Mouse (Mus musculus) spleen, postnatal 4 days (tissue): ENCODE measurements around the gene Smc1a.
"Not testable (repeated sequence)": the region's sequence is repeated elsewhere in the genome, so short reads cannot be mapped to it uniquely, and the experiment has no call there.

Experiments
- DNase-seq, 2 experiments: peaks; one replicate each; pipeline ENCODE4 v3.0.0; 2022; ENCODE audit warnings: low spot score in 2 of 2

Gene Smc1a

DNA sequence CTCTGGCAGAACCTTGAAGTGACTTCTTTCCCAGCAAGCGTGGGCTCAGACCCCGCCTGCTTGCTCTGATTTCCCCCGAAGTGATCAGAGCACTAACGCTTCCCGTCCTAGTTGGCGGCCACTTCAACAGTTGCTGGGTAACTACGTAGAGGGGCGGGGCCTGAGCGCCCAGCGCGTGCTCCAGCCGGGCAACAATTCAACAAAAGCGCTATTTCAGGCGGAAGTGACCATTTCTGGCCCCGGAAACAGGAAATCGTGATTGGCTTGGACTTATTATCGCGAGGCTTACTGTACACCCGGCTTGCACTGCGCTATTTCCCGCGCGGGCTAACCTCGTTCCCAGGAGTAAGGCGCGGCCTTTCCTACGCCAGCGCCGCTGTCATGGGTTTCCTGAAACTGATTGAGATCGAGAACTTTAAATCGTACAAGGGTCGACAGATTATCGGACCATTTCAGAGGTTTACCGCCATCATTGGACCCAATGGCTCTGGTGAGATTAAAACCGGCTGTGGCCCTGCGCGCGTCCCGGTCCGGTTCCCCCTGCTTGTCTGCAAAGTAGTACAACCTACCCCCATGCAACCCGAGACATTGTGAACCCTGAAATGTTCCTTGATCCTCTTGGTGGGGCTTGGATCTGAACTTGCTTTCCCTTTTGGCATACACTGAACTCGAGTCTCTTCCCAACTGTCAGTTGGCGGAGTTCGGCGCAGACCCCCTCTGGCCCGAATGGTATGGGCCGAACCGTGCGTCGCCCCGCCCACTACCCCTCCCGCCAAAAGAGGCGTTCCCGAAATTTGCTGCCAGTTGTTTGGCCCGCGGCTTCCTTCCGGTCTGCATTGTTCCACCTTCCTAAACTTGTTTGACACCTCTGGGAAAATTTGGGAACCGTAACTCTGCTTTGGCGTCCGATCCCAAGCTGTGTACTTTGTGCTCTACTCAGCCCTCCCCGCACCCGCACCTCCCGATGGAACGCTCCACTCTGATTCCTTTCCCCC lies at the start of gene Smc1a, which contains the start of gene Ribc1:
Gene Smc1a (plus strand): TSS at position 278 of the 995 bp plus-strand sequence.
Gene Ribc1 (minus strand): TSS at position 145 of the 995 bp plus-strand sequence.
- DNase-seq = peak; percentile 84 to 89

DNA sequence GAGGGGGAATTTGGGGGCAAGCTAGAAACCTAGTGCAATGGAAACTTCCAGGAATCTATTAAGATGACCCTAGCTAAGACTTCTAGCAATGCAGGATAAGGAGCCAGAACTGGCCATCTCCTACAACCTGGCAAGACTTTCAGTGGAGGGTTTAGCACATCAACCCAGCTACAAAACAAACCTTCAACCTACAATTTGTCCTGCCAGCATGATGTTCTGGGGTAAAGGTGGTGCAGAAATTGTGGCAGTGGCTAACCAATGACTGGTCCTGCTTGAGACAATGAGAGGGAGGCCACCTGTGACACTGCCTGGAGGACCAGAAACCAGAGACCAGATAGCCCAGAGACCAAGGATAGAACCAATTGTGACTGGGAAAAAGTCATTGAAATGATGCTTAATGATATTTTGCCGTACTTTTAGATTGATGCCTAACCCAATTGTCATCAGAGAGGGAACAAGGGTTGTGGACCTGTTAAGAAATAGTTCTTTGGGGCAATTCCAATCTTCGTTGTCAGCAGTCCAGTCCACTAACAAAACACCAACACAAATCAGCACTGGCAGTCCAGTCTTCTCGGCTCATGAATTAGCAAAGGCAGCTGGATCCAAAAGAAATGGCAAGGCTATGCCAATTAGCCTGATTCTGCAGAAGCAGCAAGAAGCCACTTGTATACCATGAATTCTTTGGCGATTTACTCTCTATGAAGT lies 17.1 kb upstream of the Smc1a start:
- DNase-seq = no peak

GRCm38 (mm10) chrX:152001182-152001684 lies 15.0 kb upstream of the Smc1a start:
- DNase-seq = no peak

GRCm38 (mm10) chrX:152001737-152002710 lies 14.2 kb upstream of the Smc1a start, which contains the start of gene Hsd17b10:
Hsd17b10 (plus strand) TSS chrX:152001845.
- DNase-seq = peak; percentile 82 to 89

DNA sequence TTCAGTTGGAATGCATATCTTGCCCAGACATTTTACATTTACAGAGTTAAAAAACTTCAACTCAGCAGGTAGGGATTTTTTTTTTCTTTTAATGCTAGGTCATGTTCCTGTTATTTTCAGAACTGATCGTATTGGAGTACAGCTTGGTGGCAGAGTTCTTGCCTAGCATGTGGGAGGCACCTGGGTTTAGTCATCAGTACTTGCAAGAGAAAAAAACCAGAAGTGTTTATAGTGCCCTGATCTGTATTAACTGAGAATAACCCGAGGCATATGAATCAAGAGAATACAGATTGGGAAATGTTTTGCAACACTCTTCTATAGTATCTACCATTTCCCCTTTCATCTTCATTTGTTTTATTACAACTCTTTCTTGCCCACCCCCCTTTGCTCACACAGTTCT lies 13.4 kb upstream of the Smc1a start:
- no peak for DNase-seq

GRCm38 (mm10) chrX:152007863-152008262 lies 8.4 kb upstream of the Smc1a start:
- DNase-seq = no peak

- no peak for DNase-seq
These were observed 477 bp upstream of the Smc1a start for GRCm38 (mm10) chrX:152015752-152016150.

- DNase-seq = no peak
These were observed 958 bp downstream of the Smc1a start for GRCm38 (mm10) chrX:152017186-152017585.

DNA sequence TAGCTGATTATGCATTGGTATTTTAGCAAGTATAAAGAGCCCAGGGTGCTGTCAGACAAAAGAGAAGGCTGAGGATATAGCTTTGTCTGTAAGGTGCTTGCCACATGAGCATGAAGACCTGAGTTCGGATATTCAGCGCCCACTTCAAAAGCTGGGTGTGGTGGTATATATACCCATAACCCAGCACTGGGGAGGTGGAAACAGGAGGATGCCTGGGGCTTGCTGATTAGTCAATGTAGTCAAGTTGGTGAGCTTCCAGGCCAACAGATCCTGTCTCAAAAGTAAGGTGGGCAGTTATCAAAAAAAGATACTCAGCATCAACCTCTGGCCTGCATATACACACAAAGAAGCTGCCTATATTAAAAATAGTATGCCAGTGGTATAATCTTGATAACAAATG lies 3.1 kb downstream of the Smc1a start:
- DNase-seq = peak in 1 of 2 experiments; percentile 14

- no peak for DNase-seq
These were observed 23.6 kb downstream of the Smc1a start for GRCm38 (mm10) chrX:152039865-152040264.

DNA sequence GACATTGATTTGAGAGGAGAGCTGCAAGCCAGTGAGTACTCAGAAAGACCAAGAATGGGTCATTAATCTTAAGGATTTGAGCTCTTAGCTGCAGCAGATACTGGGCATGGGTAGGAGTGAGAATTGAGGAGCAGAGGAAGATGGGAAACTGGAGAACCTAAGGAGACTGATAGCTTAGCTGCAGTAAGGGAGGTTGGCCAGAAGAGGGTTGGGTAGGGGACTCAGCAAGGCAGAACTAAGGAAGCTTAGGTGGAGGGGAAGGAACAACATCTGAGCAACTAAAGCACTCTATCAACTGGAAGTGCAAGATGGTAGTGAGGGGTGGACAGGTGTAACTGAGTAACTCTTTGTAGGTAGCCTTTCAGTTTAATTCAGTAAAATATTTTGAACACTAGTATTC lies 31.0 kb downstream of the Smc1a start:
- no peak for DNase-seq

GRCm38 (mm10) chrX:152052546-152052945 lies 36.3 kb downstream of the Smc1a start:
- DNase-seq = no peak

DNA sequence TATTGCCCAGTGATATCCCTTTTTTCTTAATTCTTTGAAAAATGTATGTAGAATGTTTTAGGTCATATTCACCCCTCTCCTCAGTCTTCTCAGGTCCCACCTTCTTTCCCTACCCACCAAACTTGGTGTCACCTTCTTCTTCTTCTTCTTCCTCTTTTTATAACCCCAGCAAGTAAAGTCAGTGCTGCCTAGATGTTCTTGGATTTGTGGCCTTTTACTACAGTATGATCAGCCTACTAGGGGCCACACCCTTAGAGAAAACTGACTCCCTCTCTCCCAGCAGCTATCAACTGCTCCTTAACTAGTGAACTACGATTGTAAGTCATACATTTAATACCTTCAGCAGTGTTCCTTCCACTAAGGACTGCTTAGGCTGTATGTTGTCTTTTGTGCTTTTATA lies 37.9 kb downstream of the Smc1a start:
- DNase-seq = no peak

DNA sequence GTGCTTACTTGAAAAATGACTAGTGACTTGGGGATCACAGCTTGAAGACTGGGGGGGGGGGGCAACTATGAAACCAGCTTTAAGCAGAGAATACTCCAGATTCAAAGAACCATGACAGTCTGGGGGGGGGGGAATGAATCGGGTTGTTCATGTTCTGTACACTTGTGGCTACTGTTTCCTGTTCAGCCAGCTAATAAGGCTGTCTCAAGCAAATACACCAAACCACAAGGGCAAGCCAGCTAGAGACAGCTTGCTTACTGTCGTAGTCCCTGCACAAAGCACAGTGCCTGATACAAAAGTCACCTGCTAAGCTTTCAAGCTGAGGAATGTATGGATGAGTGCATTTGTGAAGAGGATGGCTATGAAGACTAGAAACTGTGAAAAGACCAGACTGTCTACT lies 49.4 kb downstream of the Smc1a start:
- no peak for DNase-seq

- no peak for DNase-seq
These were observed 51.6 kb downstream of the Smc1a start for GRCm38 (mm10) chrX:152067789-152068188.

DNA sequence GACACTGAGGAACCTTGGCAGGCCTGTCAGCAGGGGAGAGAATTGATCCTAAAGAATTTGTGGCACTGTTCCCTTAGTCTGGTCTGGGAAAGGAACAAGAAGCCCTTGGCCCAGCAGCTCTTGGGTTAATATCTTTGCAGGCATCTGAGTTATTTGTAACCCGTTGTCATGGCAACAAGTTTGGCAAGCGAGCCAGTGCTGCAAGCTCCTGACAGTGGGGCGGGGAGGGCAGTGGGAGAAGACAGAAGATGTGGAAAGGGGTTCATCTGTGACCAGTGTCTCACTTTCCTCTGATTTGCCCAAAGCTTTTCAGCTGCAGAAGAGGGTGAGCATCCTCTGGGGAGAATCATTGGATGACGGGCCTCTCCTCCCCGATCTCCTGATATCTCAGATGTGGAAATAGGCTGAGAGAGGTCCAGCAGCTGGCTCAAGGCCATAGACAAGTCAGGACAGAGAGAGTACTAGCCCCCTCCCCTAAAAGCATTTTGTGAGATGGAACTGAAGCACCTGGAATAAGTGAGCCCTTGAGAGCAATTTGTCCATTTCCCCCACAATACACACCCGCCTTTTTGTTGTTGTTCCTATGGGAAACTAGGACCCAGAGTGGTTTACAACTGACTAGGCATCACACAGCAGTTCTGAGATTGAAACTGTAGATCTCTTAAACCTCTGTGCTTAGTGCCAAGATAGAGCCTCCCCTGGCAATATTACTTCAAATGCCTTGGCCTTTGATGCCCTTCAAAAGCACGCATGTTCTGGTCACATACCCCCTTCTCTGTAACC lies 73.8 kb downstream of the Smc1a start:
- not testable (repeated sequence) for DNase-seq

- DNase-seq = no peak
These were observed 81.3 kb downstream of the Smc1a start for GRCm38 (mm10) chrX:152097572-152097971.
